Mouse (Mus musculus) lung, postnatal 25 days (tissue): ENCODE results near the gene Hpgd.

ENCODE experiments used
- DNase-seq: peaks from one replicate; pipeline ENCODE4 v3.0.0; 2022; ENCODE audit warnings: low spot score

Hpgd gene

DNA sequence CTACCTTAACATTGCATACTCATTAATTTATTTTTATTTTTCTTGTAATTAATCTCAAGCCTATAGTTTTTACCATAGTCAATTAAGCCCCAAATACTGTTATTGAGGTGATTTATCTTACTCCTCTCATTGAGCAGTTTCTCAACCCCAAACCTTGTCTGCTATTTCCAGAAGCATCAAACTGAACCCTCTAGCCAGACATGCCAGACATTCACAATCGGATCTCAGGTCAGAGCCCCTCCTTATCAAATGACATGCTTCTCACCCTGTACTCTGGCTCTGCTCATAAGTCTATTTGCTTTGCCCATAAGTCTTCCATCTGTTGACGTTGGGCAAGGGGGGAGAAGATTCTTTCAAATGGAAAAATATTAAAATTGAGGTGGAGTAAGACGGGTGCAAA is 33.3 kb downstream of the Hpgd start:
- DNase-seq: no peak

DNA sequence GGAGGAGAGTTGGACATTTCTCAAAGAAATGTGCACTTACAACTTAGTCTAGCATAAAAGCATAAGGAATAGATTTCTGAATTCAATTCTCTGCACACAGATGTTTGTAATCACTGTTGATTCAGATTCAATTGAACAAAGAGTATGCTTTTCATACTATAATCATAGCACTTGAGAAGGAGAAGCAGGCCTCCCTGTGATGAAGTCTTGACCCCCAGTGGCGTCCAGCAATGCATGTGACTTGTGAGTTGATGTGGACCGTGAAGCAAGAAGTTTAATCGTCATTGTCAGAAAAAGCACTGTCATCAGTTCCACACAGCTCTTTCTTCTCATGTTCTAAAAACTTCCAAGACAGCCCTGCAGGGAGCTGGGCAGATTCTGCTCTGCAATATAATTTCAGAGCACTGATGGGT is 33.8 kb downstream of the Hpgd start:
- DNase-seq: no peak

DNA sequence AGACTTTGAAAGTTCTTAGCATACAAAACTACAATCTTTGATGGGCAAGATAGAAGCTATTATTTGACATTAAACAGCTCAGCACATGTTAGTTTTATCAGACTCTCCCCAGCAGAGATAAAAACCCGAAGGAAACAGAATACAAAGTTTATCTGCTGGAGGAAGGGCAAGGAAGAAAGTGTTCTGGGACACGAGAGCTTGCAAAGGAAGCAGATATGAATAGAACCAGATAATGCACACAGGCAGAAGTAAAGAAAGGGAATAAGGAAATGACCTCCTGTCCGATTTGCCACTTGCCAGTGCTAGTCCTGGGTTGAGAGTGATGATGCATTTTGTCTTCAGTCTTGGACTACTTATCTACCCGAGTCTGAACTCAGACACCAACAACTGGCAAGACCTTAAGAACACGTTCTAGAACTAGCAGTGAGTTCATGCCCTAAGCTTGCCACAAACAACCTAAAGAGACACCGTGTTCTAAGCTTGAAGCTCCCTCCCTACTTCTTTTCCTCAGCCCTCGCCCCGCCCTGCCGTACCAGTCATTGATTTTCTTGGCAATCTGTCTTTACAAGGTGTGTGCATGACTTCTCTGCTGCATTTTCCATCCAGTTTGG is 41.1 kb downstream of the Hpgd start:
- peak; percentile 66 for DNase-seq

DNA sequence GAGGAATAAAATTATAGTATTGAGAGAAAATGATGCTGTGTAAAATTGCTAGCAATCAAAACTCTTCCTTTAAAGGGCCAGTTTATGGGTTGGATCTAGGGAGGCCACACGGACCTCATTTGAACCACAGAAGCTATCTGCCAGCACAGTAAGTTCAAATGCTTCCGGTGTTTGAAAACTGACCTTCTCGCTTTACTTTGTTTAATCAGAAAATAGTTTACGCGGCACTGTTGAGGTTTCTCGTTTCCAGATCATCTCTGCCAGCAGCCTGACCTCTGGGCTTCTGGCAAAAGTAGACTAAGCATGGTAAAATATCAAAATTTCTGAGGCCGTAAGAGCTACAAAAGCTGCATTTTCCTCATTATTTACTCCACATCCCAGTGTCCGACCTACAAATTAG is 42.4 kb downstream of the Hpgd start:
- DNase-seq: no peak

DNA sequence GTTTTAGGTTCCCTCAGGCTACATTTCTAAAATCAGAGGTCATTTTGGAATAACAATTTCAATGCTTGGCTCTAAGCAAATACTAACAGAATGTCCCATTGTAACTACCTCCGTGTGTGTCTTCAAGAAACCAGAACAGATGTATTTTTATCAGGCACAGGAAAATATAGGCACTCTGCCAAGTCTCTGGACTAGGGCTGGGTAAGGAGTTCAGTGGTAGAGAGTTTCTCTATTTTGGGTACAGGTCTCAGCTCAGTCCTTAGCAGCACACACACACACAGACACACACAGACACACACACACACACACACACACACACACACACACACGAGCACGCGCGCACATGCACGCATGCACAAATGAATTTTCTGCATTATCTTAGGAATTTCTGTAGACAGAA is 49.1 kb downstream of the Hpgd start:
- no peak for DNase-seq

DNA sequence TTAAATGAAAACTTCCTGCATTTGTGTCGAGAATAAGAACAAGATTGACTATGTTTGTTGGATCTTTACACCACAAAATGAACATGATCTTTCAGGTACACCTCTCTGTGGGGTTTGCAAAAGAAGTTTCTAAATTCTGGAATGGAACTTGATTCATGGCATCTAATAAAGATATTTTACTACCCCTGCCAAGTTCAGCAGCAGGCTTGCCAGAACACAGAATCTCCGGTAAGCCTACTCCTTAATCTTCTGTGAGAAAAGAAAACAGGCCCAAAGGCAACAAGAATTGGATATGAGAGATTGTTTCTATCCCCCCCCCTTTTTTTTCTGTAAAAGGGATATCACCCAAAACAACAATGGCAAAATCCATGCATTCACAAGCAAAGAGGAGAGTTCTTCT is 49.6 kb downstream of the Hpgd start:
- no peak for DNase-seq

DNA sequence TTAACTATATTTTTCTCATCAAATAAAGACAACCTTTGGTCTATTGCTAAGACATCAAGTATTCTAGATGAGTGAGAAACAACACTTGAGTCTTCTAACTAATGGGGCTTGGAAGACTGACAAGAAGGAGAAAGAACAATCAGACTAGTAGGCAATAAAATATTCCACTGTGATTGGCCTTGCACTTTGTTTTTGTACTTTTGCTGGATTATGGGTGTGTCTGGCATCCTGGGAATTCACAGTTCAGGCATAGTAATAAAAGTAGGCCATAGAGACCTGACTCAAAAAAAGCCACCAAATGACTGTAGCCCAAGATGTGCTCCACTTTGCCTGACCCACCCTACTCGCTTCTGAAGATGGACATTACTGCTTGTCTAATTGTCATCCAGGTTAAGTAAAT is 50.0 kb downstream of the Hpgd start:
- no peak for DNase-seq

DNA sequence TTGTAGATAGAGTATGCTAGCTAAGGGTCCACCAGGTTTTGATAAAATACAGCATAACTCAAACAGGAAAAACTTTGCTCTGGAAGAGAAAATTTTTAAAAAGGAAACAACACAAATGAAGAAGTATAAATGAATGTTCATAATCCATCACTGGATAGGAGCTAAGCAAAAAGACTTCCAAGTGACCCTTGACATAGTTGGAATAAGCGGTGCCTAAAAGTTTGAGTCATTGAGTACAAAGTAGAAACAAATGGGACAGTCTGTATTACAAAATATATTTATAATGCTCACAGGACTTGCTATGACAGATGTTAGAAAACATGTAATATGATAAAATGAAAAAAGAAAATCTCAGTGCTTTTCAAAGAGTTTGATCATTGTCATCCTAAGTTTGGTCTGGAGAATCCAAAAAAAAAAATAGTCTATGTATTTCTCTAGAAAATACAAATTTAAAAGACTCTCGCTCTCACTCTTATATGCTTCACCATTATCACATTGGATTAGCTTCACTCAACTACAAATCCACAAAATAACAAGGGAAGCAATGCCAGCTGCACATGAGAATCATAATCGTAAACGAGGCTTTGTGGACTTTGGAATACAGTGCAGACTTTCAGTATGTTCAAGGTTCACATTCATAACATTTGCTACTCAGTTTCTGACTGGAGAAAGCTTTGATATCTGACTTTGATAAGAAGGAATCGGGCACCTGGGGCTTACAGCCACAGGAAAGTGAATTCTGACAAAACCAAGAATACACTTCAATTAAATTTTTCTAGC is 51.4 kb downstream of the Hpgd start:
- no peak for DNase-seq

DNA sequence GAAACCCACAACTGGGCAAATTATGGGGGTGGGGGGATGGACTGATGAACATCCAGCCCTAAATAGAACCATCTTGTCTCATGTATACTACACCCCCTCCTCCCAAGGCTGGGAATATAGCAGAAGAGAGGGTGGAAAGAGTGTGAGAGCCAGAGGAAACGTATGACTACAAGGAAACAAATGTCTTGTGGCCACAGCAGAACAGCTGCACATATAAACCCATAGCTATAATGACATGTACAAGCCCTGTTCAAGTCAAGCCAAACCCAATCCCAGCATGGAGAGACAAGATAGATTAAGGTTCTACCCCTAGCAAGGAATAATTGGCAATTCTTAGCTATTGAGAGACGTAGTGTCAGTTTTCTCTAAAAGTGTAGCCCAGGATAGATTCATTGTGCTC is 68.8 kb downstream of the Hpgd start:
- no peak for DNase-seq
